Mouse (Mus musculus): ENCODE data around the gene Rad54l.

- TF ChIP-seq EP300 (IDR thresholded peaks at IDR 0.05; ENCODE audit: low read depth) (no peak), CTCF (IDR thresholded peaks at IDR 0.05; ENCODE audit: low read depth) (no peak)
Observed at GRCm38 (mm10) chr4:116162142-116162541, 38.7 kb upstream of the Rad54l start.
